Mouse (Mus musculus) urinary bladder, postnatal 25 days (tissue): ENCODE measurements at regions not wholly inside any gene's neighbourhood (a gene's known extent, or its start where the extent isn't known, plus 50 kb on each side); places are given as distances from the start of the nearest gene placed in this dataset.

ENCODE experiments used
- DNase-seq: peaks from one replicate; pipeline ENCODE4 v3.0.0; 2022; ENCODE audit warnings: low spot score

DNA sequence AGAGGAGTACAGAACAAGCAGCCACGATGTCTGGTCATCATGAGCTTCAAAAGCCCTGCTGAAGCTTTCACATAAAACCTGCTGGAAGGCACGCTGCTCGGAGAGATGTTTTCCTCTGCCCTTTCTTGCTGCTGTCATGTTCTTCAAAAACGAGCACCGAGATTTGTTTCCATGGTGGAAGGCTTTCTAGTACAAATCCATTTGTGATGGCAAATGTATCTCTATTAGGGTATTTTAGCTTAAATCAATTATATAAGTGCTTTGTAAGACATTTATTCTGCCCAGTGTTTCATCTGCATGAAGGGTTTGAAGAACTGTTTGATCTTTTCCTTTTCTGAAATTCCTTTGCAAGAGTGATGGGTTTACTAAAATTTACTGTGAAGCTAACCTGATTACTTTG lies 253.1 kb downstream of the Fam173b start:
- no peak for DNase-seq

DNA sequence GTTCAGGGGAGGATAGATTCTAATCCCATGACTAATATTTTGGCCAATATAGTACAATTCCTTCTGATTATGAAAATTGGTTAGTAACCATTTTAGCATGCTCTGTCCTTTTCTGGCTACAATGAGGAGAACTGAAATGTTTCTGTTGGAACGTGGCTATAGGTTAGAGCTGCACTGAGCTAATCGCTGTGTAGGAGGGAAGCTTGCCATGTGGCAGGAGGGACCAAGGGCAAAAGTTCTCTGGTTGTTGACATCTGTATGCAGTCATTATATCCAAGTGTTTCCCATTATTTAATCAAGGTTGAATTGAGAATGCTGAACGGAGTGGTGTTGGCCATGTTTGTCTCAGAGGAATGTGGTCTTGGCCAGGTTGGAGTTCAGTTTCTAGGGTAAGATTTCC lies 253.5 kb downstream of the Fam173b start:
- DNase-seq: no peak

DNA sequence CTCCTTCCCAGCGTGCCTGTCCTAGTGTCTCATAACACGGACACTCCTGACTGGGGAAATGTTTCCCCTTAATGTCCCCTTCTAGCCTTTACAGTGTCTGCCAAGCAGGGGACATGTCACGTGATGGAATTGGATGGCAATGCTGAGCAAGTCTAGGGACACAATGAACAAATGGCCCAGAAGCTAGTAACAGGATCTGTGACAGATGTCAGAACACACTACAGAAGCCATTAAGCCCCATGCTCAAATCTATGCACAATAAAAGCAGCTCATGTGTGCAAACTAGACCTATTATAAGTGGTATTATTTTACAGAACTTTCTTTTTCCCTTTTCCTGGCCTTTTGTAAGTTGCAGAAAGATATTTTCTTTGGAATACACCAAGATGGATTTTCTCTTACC lies 267.4 kb downstream of the Fam173b start:
- DNase-seq: no peak

DNA sequence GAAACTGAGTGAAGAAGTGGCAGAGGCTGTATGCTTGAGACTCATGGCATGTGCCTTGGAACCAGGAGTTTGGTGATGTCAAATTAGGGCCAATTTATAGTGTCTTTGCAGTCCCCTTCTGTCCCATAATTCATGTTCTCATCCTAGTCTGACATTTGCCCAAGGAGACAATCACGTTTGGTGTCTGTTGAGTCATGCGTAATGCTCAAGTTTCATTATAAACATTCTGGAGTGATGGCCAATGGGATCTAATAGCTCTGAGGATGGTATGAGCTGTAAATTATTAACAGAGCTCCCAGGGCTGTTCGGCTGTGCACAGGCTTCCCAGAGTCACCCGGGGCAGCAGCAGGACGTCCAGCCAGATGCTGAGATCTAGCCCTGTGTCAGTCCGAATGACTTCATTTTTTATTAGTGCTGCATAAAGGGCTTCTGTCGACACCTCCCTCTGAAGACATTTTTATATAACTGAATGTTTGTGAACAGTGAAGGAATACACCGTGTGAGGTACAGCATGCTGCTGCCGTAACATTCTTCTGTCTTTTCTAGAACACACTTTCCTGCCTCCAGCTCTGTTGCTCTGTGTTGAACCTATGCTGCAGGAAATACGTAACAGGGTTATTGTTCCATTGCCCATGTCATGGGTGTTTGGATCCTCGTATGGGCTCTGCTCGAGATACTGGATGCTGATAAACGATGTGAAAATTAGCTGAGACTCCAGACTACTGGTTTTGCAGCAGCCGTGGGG lies 268.2 kb downstream of the Fam173b start:
- DNase-seq: no peak

DNA sequence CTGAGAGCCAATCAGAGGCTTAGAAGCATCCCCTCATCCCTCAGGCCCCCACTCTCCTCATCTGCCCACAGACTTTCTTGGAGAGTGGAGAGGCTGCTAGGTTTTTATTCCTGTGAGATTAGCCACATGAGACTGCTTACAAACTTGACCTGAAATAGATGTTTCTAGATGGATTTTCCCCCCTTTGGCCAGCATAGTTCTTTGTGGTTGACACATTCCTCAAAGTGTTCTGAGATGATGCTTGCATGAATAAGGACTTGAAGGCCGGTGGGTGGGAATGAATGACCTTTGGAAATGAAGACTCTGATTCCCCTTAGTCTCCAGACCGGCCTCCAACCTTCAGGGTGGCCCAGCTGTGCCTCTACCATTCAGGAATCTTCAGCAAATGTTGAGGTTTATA lies 273.8 kb downstream of the Fam173b start:
- DNase-seq: no peak

DNA sequence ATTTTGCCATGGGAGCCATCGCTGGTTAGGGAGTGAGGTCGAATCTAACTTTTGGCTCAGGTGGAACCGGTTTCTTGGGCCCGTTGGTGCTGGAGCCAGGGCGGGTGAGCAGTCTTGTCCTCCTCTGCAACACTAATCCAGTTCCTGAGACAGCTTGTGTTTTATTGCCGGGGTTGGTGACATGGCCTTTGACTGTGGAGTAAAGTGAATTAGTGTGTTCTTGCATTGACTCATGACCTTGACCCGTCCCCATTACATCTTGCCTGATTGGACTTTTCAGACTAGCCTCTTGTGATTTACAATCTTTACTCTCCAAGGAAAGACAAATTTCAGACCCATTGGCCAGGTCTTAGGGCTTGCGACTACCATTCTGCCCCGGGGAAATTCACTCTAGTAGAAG lies 278.8 kb downstream of the Fam173b start:
- DNase-seq: no peak

DNA sequence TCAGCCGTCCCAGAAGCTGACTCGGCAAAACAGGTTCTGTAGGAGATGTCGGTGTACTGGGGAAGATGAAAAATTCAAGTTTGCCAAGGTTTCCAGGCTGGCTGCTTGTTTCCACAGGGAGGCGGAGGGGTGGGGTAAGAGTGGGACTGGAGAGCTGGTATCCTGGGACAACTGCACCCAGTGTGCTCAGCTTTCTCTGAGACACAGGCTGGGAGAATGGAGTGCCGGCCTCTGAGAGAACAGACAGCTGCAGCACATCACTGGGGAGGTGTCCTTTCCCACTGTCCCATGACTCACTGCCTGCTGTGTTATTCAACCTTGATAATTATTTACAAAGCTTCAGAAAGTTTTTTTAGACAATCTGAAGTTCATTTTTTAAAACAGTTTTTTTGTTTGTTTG lies 280.7 kb downstream of the Fam173b start:
- peak; percentile 15 for DNase-seq

DNA sequence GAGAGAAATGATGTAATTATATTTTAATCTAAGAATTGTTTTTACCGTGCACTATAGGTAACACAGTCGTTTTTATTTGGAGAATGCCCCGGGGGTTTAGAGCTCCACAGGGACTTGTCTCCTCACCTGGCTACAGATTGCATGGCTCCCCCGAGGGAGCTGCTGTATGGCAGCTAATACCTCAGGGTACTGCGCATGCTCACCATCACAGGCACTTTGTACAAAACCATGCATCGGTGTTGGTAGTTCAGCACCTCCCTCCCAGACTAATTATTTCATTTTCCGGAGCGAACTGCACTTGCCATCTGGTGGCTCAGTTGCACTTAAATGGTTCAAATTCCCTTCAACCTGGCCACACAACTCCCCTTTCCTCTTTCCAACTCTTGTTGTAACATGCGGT lies 281.9 kb downstream of the Fam173b start:
- no peak for DNase-seq

DNA sequence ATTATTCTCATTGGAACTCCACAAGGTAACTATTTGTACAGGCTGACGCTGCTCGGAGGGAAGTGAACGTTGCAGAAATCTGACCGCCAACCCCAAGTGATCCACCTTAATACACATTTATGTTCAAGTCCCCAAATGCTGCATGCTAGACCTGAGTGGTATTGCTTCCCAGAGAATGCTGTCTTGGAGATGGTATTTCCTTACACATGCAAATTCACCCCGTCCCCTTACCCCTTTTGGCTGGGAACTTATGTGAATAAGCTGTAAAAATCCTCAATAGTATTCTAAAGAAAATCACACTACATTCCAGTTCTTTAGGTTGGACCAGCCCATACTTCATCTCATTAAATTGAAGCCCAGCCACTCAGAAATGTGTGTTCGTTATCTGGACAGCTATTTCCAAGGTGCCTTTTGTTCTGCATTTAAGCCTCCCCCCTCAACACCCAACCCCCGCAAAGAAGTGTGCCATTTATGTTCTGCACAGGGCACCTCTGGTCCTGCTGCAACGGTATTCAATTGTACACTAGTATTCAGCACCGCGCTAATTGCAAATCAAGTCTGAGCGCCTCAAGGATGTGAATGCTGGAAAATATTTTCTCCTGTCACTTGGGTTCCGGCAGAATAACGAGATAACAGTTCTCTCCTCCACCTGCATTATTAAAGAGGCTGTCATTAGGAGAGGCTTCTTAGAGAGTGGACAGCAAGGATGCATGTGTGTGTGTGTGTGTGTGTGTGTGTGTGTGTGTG lies 278.0 kb upstream of the Tas2r119 start:
- no peak for DNase-seq

DNA sequence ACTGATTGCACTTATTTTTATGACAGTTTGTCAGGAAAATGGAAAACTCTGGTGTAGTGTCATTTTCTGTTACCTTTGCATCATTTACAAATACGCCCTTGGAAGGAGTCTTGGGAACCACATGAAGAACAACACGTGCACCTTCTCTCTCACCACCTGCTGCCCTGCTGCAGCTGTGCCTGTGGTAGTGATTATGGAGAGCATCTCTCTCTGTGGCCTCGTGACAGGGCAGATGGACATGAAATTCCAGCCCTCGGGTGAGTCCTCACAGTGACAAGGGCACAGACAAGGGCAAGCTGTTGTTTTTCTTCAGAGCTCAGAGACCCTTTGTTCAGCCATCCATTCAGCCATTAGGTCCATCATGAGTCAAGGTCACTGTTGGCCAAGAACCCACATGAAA lies 276.8 kb upstream of the Tas2r119 start:
- DNase-seq: no peak

DNA sequence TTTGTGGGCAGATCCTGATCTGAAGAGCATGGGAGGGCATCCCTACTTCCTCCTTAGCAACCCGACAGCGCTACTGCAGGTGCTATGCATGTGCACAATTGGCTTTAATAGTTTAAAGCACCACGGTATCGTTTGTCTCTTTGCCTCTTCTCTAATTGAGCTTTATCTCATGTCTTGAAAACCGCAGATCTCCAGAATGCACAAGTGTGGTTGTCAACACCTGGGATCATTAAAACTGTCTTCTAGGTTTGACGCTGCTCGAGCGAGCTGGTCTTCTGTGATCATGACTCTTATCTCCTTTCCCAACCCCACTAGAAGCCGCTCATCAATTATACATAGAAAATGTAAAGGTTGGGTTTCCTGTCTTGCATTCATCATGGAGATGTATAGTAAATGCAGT lies 268.7 kb upstream of the Tas2r119 start:
- no peak for DNase-seq

DNA sequence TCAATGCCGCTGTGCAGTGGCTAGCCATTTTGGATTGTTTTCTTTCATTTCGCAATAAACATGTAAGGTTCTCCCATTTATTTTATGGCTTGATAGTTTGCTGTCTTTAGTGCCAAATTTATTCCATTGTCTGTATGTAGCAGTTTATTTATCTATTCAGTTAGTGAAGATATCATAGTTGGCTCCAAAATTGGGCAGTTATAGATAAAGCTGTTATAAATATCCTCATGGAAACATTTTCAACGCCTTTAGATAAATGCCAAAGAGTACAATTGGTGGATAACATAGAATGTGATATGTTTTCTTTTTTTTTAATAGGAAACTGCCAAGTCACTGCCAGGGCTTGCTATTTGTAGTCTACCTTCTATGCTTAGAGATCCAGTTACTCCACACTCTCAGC lies 265.1 kb upstream of the Tas2r119 start:
- no peak for DNase-seq

DNA sequence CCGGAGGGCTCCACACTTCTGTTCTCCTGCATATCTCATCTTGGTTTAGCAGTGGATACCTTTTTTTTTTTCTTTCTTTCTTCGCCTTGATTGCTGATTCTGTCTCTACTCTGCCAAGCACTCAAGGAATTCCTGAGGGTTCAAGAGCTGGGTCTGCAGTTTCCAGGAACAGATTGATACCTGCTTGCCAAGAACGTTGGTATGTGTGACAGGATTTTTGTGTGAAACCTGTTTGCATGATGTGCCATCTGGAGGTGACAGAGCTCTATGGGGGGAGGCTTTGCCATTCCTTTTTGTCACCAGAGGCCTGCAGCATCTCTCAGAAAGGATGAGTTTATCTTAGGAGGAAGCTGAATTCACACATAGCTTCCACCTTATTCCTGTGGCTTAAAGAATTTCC lies 255.6 kb upstream of the Tas2r119 start:
- DNase-seq: no peak

DNA sequence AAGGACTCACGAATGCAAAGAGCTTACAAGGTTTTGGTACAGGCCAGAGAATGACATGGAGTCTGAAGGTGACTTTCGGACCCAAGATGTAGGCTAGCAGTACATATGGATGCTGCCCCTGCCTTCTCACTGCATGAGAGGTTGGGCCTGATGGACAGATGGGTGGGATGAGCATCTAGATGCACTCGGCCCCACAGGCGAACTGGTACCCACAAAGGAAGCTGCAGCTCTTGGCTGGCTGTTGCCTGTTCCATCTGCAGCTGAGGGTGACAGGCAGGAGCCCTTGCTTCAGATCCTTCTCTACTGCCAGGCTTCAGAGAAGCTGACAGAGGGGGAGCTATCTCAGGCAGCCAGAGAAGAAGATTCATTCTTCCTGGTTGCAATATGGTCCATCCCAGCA lies 216.8 kb upstream of the Tas2r119 start:
- no peak for DNase-seq

DNA sequence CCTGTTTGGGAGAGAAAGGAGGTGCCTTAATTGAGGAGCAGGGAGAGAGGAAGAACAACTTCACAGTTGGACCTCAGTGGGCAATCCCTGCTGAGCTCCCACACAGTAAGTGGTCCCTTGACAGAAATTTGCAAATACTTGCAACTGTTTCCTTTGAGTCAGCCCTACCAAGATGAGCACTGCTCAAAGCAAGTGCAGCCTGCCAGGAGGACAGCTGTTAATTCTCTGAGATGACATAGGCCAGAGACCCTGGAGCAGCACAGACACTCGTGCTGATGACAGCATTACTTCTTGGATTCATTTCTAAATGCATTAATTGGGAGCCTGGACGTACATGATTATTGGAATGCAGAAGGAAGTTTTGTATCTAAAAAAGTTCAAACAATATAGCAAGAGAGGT lies 215.1 kb upstream of the Tas2r119 start:
- no peak for DNase-seq

DNA sequence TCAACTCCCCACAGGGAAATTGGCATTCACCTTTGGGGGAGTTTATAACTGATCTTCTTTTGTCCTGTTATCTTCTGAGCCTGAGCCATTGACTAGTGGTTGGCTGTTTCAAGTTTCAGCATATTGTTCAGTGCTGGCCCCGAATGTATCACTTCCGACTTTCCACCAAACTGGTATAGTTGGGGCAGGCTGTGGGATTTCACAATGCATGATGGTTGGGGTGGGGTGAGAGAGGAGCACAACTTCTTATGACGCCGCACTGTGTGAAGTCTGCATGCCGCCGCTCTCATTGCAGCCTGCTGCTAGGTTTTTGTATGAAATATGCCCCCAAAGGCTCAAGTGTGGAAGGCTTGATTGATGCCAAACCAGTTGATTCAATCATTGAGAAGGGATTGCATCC lies 212.2 kb upstream of the Tas2r119 start:
- no peak for DNase-seq

DNA sequence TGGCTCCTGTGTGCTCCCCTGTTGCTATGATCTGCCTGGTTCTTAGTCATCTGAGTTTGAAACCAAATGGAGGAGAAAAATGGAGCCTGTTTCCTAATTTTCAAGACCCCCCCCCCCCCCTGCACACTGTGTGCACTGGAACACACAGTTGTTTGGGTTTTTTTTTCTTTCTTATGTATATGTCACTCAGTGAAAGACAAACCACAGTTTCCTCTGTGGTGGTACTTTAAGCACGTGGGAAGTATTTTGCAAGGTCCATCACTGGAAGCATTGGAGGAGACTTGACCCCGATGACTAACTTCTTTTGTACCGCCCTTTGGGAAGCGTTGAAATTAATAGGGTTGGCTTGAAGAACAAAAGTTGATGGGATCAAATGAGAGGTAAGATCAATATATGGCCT lies 211.5 kb upstream of the Tas2r119 start:
- no peak for DNase-seq

DNA sequence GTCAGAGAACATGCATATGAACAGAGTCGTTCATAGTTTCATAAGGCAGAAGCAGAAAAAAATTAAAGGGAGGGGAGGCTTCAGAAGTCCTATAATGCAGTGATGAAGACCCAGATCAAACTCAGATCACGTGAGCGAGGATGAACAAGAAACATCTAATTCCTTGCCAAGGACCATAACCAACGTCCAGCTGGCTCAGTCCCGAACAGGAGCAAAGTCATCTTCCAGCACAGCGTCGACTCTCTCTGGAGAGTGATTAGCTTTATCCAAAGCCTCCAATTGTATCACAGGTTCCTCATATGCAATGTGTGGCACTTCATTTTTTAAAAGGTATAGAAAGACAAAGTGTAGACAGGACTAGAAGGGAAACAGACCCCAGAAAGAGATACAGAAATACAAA lies 204.2 kb upstream of the Tas2r119 start:
- DNase-seq: no peak

DNA sequence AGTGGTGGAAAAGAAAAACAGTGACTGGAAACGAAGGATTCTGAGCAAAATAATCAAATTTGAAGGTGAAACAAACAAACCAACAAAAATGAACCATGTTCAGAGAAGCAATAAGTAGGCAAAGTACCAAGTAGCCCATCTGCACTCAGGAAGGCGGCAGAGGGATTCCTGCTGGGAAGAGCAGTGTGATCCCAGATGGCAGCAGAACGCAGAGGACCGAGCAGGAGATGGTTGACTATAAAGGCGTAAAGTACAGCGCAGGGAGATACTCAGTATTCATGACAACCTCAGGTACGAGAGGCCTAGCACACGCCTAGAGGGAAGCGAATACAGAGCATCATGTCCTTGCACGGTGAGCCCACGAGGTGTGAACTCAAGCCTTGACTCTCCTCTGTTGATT lies 203.2 kb upstream of the Tas2r119 start:
- DNase-seq: no peak

DNA sequence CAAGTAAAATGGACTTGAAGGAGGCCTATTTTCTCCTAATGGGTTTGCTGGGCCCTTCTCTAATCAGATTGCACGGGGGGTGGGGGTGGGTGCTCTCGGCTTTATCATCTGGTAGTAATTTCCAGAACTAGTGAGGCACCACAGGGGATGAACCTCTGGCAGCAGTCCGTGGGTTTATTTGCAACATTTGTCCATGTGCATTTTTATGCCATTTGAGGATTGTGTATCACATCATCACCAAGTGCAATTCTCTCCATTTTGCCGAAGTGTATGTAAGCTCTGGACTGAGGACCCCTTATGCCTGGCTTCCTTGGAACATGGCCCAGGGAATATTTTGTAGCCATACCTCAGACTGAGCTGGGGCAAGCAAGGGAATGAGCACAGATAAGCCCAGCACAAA lies 200.6 kb upstream of the Tas2r119 start:
- DNase-seq: no peak

DNA sequence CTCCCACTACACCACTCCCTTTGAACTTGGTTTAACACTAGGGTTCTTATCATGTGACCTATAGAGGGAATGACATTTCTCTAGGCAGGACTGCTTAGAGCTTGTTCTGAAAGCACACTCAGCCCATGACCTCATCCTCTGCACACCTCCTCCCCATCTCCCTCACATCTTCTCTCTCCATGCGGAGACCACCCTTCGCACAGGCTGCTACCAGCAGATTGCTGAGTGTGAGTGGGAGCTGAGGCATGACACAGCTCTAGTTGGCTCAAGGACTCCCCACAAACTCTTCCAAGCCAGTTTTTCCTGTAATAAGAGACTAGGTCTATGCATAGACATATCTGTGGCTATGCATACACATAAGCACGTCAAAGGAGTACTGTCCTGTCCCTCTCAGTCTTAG lies 199.5 kb upstream of the Tas2r119 start:
- DNase-seq: no peak

DNA sequence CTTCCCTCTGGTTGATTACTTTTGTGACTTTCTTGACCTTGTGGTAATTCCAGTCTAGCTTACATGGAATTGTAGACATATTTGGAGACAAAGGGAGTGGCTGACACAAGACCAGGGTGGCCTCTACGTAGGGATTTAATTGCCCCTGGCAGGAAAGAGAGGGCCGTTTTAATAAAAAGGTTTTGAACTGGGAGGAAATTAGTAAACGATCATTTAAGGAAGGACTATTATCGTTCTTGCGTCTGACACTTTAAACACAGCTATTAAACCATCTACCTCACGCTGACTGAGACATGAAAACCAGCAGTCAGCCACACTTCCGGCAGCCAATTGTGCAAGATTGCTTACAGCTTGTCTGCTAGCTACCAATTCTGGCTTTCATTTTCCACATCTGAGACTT lies 197.1 kb upstream of the Tas2r119 start:
- no peak for DNase-seq

DNA sequence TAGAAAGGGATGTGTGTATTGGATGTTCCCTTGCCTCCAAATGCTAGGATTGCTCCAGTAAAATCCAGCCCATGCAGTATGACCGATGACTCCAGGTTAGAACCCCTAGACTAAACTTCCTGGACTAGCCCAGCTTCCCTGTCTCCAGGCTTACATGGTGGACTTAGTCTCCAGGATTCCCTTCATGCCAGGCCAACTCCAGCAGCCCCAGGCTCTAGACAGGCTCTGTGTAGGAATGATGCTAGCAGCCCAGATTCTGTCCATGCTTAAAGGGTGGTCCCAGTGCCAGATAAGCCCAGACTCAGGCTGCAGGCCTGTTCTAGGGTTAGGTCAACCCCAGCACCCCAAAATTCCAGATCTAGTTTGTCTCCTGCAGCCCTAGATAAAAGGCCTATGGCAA lies 196.3 kb upstream of the Tas2r119 start:
- DNase-seq: no peak

DNA sequence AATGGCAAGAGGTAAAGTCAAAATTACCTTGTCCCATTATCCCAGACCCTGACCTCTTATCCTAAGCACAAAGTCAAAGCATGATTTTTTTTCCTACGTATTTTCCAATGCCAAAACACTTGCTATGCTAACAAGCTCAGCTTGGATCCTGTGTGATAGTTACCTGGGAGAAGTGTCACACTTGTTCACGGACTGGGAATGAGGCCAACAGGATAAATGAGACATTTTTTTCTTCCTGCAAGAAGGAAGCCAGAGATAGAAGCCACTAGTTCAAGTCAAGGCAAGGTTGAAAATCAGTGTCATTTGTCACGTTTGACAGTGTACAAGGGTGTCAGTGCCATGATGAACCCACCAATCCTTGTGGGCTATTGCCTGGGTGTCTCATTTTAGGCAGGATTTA lies 189.8 kb upstream of the Tas2r119 start:
- DNase-seq: no peak
